Comparison of ENCODE assay signal across 7 mouse cellular contexts in genomic region chr8:95348811-95349630, GRCm38 (mm10). TPM values are rescaled to one million over a fixed set of nuclear protein-coding genes. Genes with fewer than 3 reads are reported as not detected.
DNase-seq lines count a peak whose midpoint lies in the region; ATAC-seq lines count a peak whose summit lies in the region.

No protein-coding gene starts in this region.

- peak; percentile 62 for DNase-seq in ovary, postnatal 36 days (ENCODE audit: low spot score)
- DNase-seq in ovary, postnatal 14 days (ENCODE audit: low spot score): no peak
- peak; percentile 77 to 83 for DNase-seq in cerebellum, postnatal 14 days
- DNase-seq in kidney, postnatal 25 days: peak; percentile 81 to 86
- DNase-seq in lung, postnatal 36 days: peak; percentile 84
- DNase-seq in spleen, postnatal 4 days (ENCODE audit: low spot score in 2 of 2): no peak

- ATAC-seq in granulocyte monocyte progenitor cell, adult 5-6 weeks (replicated peaks; ENCODE audit: poor library complexity, severe bottlenecking): 0 out of 2 replicates have a peak, but pooled peaks have one; percentile 10

RNA-seq across cellular contexts. Expression of gene Mmp15, which starts 3.0 kb away (rescaled TPM):
- total RNA-seq in granulocyte monocyte progenitor cell, adult 5-6 weeks (2014; fragmentation: Nextera tagmentation): not detected in 2 replicates
- 0.13 and 0.21 TPM in 2 replicates for total RNA-seq in granulocyte monocyte progenitor cell, adult 5-6 weeks (2017)

RNA-seq across cellular contexts. Expression of gene Usb1, which starts 16.9 kb away (rescaled TPM):
- 41.5 and 44.1 TPM in 2 replicates for total RNA-seq in granulocyte monocyte progenitor cell, adult 5-6 weeks (2014; fragmentation: Nextera tagmentation)
- total RNA-seq in granulocyte monocyte progenitor cell, adult 5-6 weeks (2017): 31.4 and 36.8 TPM in 2 replicates

RNA-seq across cellular contexts. Expression of gene Zfp319, which starts 17.3 kb away (rescaled TPM):
- 5.4 and 6.9 TPM in 2 replicates for total RNA-seq in granulocyte monocyte progenitor cell, adult 5-6 weeks (2014; fragmentation: Nextera tagmentation)
- total RNA-seq in granulocyte monocyte progenitor cell, adult 5-6 weeks (2017): 1.6 and 2.2 TPM in 2 replicates

RNA-seq across cellular contexts. Expression of gene Tepp, which starts 38.7 kb away (rescaled TPM):
- total RNA-seq in granulocyte monocyte progenitor cell, adult 5-6 weeks (2014; fragmentation: Nextera tagmentation): not detected in 2 replicates
- not detected in 2 replicates for total RNA-seq in granulocyte monocyte progenitor cell, adult 5-6 weeks (2017)

RNA-seq across cellular contexts. Expression of gene Cngb1, which starts 42.6 kb away (rescaled TPM):
- total RNA-seq in granulocyte monocyte progenitor cell, adult 5-6 weeks (2014; fragmentation: Nextera tagmentation): 8.2 and 8.5 TPM in 2 replicates
- 8.6 and 10.0 TPM in 2 replicates for total RNA-seq in granulocyte monocyte progenitor cell, adult 5-6 weeks (2017)

Comparison
In these comparisons a context has a peak if more than half of its experiments do, and no peak if none do; other contexts are left out.
1. DNase-seq: peak in ovary, postnatal 36 days (single experiment), cerebellum, postnatal 14 days (2 of 2), kidney, postnatal 25 days (2 of 2) and lung, postnatal 36 days (single experiment); none in ovary, postnatal 14 days (single experiment) and spleen, postnatal 4 days (0 of 2).